ENCODE assay signal across 7 mouse cellular contexts in genomic region chr12:110277965-110278307, GRCm38 (mm10). TPM values are rescaled to one million over a fixed set of nuclear protein-coding genes. Genes with fewer than 3 reads are reported as not detected.
DNase-seq lines count a peak whose midpoint lies in the region; ATAC-seq and TF ChIP-seq lines count a peak whose summit lies in the region.

No protein-coding gene starts in this region.

- DNase-seq in adrenal gland, postnatal 14 days: peak; percentile 76
- peak; percentile 16 for DNase-seq in hindbrain, postnatal 0 days (ENCODE audit: low spot score)
- DNase-seq in liver, embryonic 13.5 days: no peak
- no peak for DNase-seq in left cerebral cortex, adult 2 months (ENCODE audit: extremely low spot score in 1 of 2, low spot score in 2 of 2)

- no peaks in the 10 kb centered on the region for H3K36me3 ChIP-seq in embryonic facial prominence, embryonic 15.5 days
- H3K36me3 ChIP-seq in hindbrain, postnatal 0 days (ENCODE audit: insufficient read depth, low read length): no peaks in the 10 kb centered on the region
- H3K36me3 ChIP-seq in liver, embryonic 13.5 days: no peaks in the 10 kb centered on the region
- no peaks in the 10 kb centered on the region for H3K36me3 ChIP-seq in neural tube, embryonic 15.5 days

- H3K4me1 ChIP-seq in embryonic facial prominence, embryonic 15.5 days: peaks cover 34% of the 10 kb centered on the region
- H3K4me1 ChIP-seq in hindbrain, postnatal 0 days (ENCODE audit: insufficient read depth, low read length): no peaks in the 10 kb centered on the region
- H3K4me1 ChIP-seq in liver, embryonic 13.5 days (replicated peaks): no peaks in the 10 kb centered on the region
- peaks cover 35% of the 10 kb centered on the region for H3K4me1 ChIP-seq in neural tube, embryonic 15.5 days

- H3K9me3 ChIP-seq in embryonic facial prominence, embryonic 15.5 days (replicated peaks): no peaks in the 10 kb centered on the region
- H3K9me3 ChIP-seq in hindbrain, postnatal 0 days (ENCODE audit: low read length): no peaks in the 10 kb centered on the region
- H3K9me3 ChIP-seq in liver, embryonic 13.5 days (replicated peaks): no peaks in the 10 kb centered on the region
- no peaks in the 10 kb centered on the region for H3K9me3 ChIP-seq in neural tube, embryonic 15.5 days (replicated peaks)

- TF ChIP-seq CTCF in hindbrain, postnatal 0 days (IDR thresholded peaks at IDR 0.05; ENCODE audit: low read depth): no peak
- TF ChIP-seq CTCF in left cerebral cortex, adult 2 months (IDR thresholded peaks at IDR 0.05): no peak; the same call in 1 of the 2 replicates

- peak overlapping the region; percentile 51 for H3K4me3 ChIP-seq in embryonic facial prominence, embryonic 15.5 days (replicated peaks)
- peak overlapping the region; percentile 42 for H3K4me3 ChIP-seq in hindbrain, postnatal 0 days (ENCODE audit: low read length)
- peak overlapping the region; percentile 42 for H3K4me3 ChIP-seq in liver, embryonic 13.5 days (replicated peaks)
- H3K4me3 ChIP-seq in neural tube, embryonic 15.5 days (replicated peaks): peak overlapping the region; percentile 52
- H3K4me3 ChIP-seq in left cerebral cortex, adult 2 months: no peak overlapping the region

- intact Hi-C loops in left cerebral cortex, adult 2 months (cut with DNase I): loop anchor here (5.0 kb wide), 1 partner anchor 231 kb away; no protein-coding TSS in a partner anchor

- peaks cover 92% of the 10 kb centered on the region for H3K27me3 ChIP-seq in embryonic facial prominence, embryonic 15.5 days
- H3K27me3 ChIP-seq in hindbrain, postnatal 0 days (ENCODE audit: insufficient read depth, low read length): peaks cover 80% of the 10 kb centered on the region
- H3K27me3 ChIP-seq in liver, embryonic 13.5 days: peaks cover 85% of the 10 kb centered on the region
- peaks cover 93% of the 10 kb centered on the region for H3K27me3 ChIP-seq in neural tube, embryonic 15.5 days (replicated peaks)

- H3K27ac ChIP-seq in embryonic facial prominence, embryonic 15.5 days (replicated peaks): no peak overlapping the region
- no peak overlapping the region for H3K27ac ChIP-seq in hindbrain, postnatal 0 days
- no peak overlapping the region for H3K27ac ChIP-seq in liver, embryonic 13.5 days
- no peak overlapping the region for H3K27ac ChIP-seq in neural tube, embryonic 15.5 days (replicated peaks)
- no peak overlapping the region for H3K27ac ChIP-seq in left cerebral cortex, adult 2 months

- H3K9ac ChIP-seq in embryonic facial prominence, embryonic 15.5 days: 0 out of 2 replicates have a peak overlapping the region, but pooled peaks have one; percentile 6
- no peak overlapping the region for H3K9ac ChIP-seq in hindbrain, postnatal 0 days (replicated peaks; ENCODE audit: low read length)
- no peak overlapping the region for H3K9ac ChIP-seq in liver, embryonic 13.5 days
- H3K9ac ChIP-seq in neural tube, embryonic 15.5 days (replicated peaks): 0 out of 2 replicates have a peak overlapping the region, but pooled peaks have one; percentile 10

- WGBS in embryonic facial prominence, embryonic 15.5 days: under 1% methylated on average over 58 of the region's 58 CpGs
- 4% methylated on average over 45 of the region's 58 CpGs for WGBS in hindbrain, postnatal 0 days
- WGBS in liver, embryonic 13.5 days (ENCODE audit: insufficient replicate concordance): under 1% methylated on average over 43 of the region's 58 CpGs
- WGBS in neural tube, embryonic 15.5 days: under 1% methylated on average over 55 of the region's 58 CpGs

- peak overlapping the region; percentile 86 for H3K4me2 ChIP-seq in embryonic facial prominence, embryonic 15.5 days (replicated peaks)
- H3K4me2 ChIP-seq in hindbrain, postnatal 0 days (ENCODE audit: low read depth, low read length): peak overlapping the region; percentile 62
- peak overlapping the region; percentile 50 for H3K4me2 ChIP-seq in liver, embryonic 13.5 days
- H3K4me2 ChIP-seq in neural tube, embryonic 15.5 days: peak overlapping the region; percentile 85

- no peak for ATAC-seq in embryonic facial prominence, embryonic 15.5 days (ENCODE audit: insufficient number of reproducible peaks, low FRiP score, low TSS enrichment, low read depth)
- ATAC-seq in hindbrain, postnatal 0 days: no peak
- ATAC-seq in liver, embryonic 13.5 days (ENCODE audit: low read depth): no peak
- no peak for ATAC-seq in neural tube, embryonic 15.5 days (ENCODE audit: low FRiP score)
- ATAC-seq in monocyte, adult 5-6 weeks (replicated peaks; ENCODE audit: insufficient number of reproducible peaks, low FRiP score, low TSS enrichment, poor library complexity, severe bottlenecking): no peak

RNA-seq across cellular contexts. Expression of gene Dio3, which starts 0.9 kb away (rescaled TPM):
- 1.1 TPM in 2 replicates for total RNA-seq in adrenal gland, postnatal 14 days (2021)
- 10.5 and 11.7 TPM in 2 replicates for polyA plus RNA-seq in embryonic facial prominence, embryonic 15.5 days (2015; fragmentation: Nextera tagmentation; extraction: Ambion mirVana)
- 2.9 and 6.8 TPM in 2 replicates for total RNA-seq in hindbrain, postnatal 0 days (2014; rRNA removed)
- 0.98 and 1.2 TPM in 2 replicates for polyA plus RNA-seq in hindbrain, postnatal 0 days (2015; fragmentation: Nextera tagmentation; extraction: Ambion mirVana)
- 0.09 and 0.12 TPM in 2 replicates for polyA plus RNA-seq in liver, embryonic 13.5 days (2015; fragmentation: Nextera tagmentation; extraction: Ambion mirVana)
- polyA plus RNA-seq in neural tube, embryonic 15.5 days (2015; fragmentation: Nextera tagmentation; extraction: Ambion mirVana): 0.45 and 1.2 TPM in 2 replicates
- 1 to 10 TPM; 3.6 to 5.7 TPM for total RNA-seq in left cerebral cortex, adult 2 months (2021)
- total RNA-seq in monocyte, adult 5-6 weeks (2017): not detected in 3 replicates

Comparison
In these comparisons a context has a peak if more than half of its experiments do, and no peak if none do; other contexts are left out.
1. DNase-seq: peak in adrenal gland, postnatal 14 days (single experiment) and hindbrain, postnatal 0 days (single experiment); none in liver, embryonic 13.5 days (single experiment) and left cerebral cortex, adult 2 months (0 of 2).
2. H3K9ac ChIP-seq: peak in embryonic facial prominence, embryonic 15.5 days (single experiment) and neural tube, embryonic 15.5 days (single experiment); none in hindbrain, postnatal 0 days (single experiment) and liver, embryonic 13.5 days (single experiment).
3. Peak in every context shown above with its lines, with median percentiles within 50 percentile points of each other: H3K4me2 ChIP-seq.